Mouse (Mus musculus) testis, adult 2 months (tissue): ENCODE results near the gene Eif2b3. TPM values are rescaled to one million over a fixed set of nuclear protein-coding genes. Genes with fewer than 3 reads are reported as not detected.

Source experiments
- H3K27ac ChIP-seq: fragments of 200-500 bp; 2 replicates; pipeline ENCODE4 v1.5.1; 2012; ENCODE audit warnings: low read depth, low read length; ENCODE audit not compliant: control insufficient read depth, insufficient read depth
- H3K27me3 ChIP-seq: fragments of 200-500 bp; 2 replicates; pipeline ENCODE4 v1.6.1; 2012; ENCODE audit warnings: mild to moderate bottlenecking, low read length, moderate library complexity; ENCODE audit not compliant: control insufficient read depth, insufficient read depth
- H3K36me3 ChIP-seq: fragments of 200-500 bp; 2 replicates; pipeline ENCODE4 v1.6.1; 2012; ENCODE audit warnings: mild to moderate bottlenecking, low read length; ENCODE audit not compliant: control insufficient read depth, insufficient read depth
- H3K4me1 ChIP-seq: fragments of 200-500 bp; 2 replicates; pipeline ENCODE4 v1.6.1; 2012; ENCODE audit warnings: low read length; ENCODE audit not compliant: control insufficient read depth, insufficient read depth
- H3K4me3 ChIP-seq: fragments of 200-500 bp; 2 replicates; pipeline ENCODE4 v1.5.1; 2012; ENCODE audit warnings: low read depth, mild to moderate bottlenecking, low read length, moderate library complexity, mixed read lengths; ENCODE audit not compliant: control insufficient read depth
- CTCF ChIP-seq: fragments of 200-500 bp; IDR thresholded peaks from 2 replicates; pipeline ENCODE4 v1.5.1; 2012; ENCODE audit warnings: low read depth, mild to moderate bottlenecking, inconsistent platforms, low read length, moderate library complexity; ENCODE audit not compliant: control insufficient read depth, insufficient read depth, insufficient replicate concordance
- POLR2A ChIP-seq: fragments of 200-500 bp; IDR thresholded peaks from 2 replicates; pipeline ENCODE4 v1.6.1; 2012; ENCODE audit warnings: low read depth, mild to moderate bottlenecking, inconsistent platforms, low read length, moderate library complexity; ENCODE audit not compliant: control insufficient read depth
- polyA plus RNA-seq: library from polyadenylated mRNA; depleted of rRNA; stranded (reverse); fragments of >200 nt; gene quantifications from 2 replicates; pipeline ENCODE4 v1.2.3, GENCODE M21; 2012

Eif2b3 gene
- polyA plus RNA-seq, 1 experiment, result 6.3 TPM

- H3K27ac ChIP-seq, result no peak overlapping the region
- H3K4me3 ChIP-seq, result no peak overlapping the region
- no peaks in the 10 kb centered on the region for H3K27me3 ChIP-seq
- no peak for TF ChIP-seq CTCF
- no peak for TF ChIP-seq POLR2A
- H3K4me1 ChIP-seq, result no peaks in the 10 kb centered on the region
- H3K36me3 ChIP-seq, result no peaks in the 10 kb centered on the region
These were observed 33.4 kb downstream of the Eif2b3 start for GRCm38 (mm10) chr4:117052626-117053025.

DNA sequence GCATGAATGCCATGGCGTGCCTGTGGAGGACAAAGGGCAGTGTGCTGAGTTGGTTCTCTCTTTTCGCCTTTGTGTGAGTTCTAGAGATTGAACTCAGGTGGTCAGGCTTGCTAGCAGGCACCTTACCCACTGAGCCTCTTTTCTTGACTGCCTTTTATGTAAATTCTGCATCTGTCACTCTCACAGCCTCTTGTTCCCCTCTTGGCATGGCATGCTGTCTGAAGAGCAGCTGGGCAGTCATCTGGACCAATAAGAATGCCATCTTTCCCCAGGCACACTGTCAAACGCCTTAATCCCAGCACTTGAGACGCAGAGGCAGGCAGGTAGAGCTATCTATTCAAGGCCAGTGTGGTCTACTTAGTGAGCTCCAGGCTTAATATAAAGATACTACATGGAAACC is 34.8 kb downstream of the Eif2b3 start:
- H3K36me3 ChIP-seq, result no peaks in the 10 kb centered on the region
- no peak overlapping the region; the same call in 1 of the 2 replicates for H3K27ac ChIP-seq
- no peak for TF ChIP-seq POLR2A
- no peak for TF ChIP-seq CTCF

GRCm38 (mm10) chr4:117056102-117056501 is 36.9 kb downstream of the Eif2b3 start:
- no peaks in the 10 kb centered on the region for H3K36me3 ChIP-seq
- H3K4me1 ChIP-seq, result no peaks in the 10 kb centered on the region
- TF ChIP-seq CTCF (no peak), POLR2A (no peak)
- no peak overlapping the region for H3K27ac ChIP-seq
- H3K4me3 ChIP-seq, result no peak overlapping the region
- no peaks in the 10 kb centered on the region for H3K27me3 ChIP-seq

More for the DNA sequence above, 34.8 kb downstream of the Eif2b3 start:
- no peaks in the 10 kb centered on the region for H3K27me3 ChIP-seq
- H3K4me3 ChIP-seq, result no peak overlapping the region
- no peaks in the 10 kb centered on the region for H3K4me1 ChIP-seq

- Histone ChIP-seq H3K4me3 (no peak overlapping the region), H3K27ac (no peak overlapping the region), H3K36me3 (no peaks in the 10 kb centered on the region), H3K27me3 (no peaks in the 10 kb centered on the region), H3K4me1 (no peaks in the 10 kb centered on the region)
- TF ChIP-seq CTCF (no peak), POLR2A (no peak)
These were observed 37.3 kb downstream of the Eif2b3 start for GRCm38 (mm10) chr4:117056514-117056913.

- TF ChIP-seq POLR2A (no peak), CTCF (no peak)
- no peaks in the 10 kb centered on the region for H3K27me3 ChIP-seq
- H3K4me1 ChIP-seq, result no peaks in the 10 kb centered on the region
- H3K4me3 ChIP-seq, result no peak overlapping the region
- H3K36me3 ChIP-seq, result no peaks in the 10 kb centered on the region
- no peak overlapping the region for H3K27ac ChIP-seq
These were observed 39.3 kb downstream of the Eif2b3 start for GRCm38 (mm10) chr4:117058512-117058911.

DNA sequence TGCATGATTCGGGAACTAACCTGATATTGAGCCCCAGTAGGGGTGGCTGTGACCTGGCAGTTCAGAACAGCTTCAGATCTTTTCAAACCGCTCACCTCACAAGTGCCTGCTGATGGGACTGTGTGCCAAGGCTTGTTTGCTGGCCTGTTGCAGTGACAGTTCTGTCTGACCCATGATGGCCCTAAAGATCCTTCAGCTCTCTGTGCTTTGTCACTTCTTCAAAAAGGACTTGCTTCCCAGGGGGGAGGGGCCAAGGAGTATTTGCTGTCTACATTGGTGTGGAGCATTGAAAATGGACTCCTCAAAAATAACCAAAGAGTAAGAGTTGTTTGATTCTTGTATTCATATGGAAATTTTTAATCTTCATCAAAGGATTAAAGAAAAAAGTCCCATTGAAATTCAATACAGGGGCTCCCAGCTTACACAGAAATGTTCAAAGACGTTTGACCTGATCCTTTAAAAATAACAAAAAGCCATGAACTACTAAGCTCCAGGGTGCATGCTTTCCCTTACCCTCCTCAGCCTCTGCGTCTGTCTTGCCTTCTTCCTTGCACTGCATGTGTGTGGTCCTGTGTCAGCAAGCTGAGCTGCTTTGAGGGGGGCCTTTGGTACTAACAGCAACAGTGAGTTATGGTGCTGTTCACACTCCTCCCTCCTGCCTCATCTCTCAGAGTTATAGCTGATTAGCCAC is 43.6 kb downstream of the Eif2b3 start:
- Histone ChIP-seq H3K4me1 (no peaks in the 10 kb centered on the region), H3K27ac (no peak overlapping the region), H3K27me3 (no peaks in the 10 kb centered on the region), H3K36me3 (no peaks in the 10 kb centered on the region), H3K4me3 (no peak overlapping the region)
- TF ChIP-seq CTCF, result no peak
- TF ChIP-seq POLR2A, result no peak

- Histone ChIP-seq H3K4me1 (no peaks in the 10 kb centered on the region), H3K27me3 (no peaks in the 10 kb centered on the region), H3K36me3 (no peaks in the 10 kb centered on the region; the same call in none of the 2 replicates), H3K27ac (no peak overlapping the region), H3K4me3 (no peak overlapping the region)
- TF ChIP-seq CTCF (no peak), POLR2A (no peak)
These were observed 48.8 kb downstream of the Eif2b3 start for GRCm38 (mm10) chr4:117068035-117068434.

DNA sequence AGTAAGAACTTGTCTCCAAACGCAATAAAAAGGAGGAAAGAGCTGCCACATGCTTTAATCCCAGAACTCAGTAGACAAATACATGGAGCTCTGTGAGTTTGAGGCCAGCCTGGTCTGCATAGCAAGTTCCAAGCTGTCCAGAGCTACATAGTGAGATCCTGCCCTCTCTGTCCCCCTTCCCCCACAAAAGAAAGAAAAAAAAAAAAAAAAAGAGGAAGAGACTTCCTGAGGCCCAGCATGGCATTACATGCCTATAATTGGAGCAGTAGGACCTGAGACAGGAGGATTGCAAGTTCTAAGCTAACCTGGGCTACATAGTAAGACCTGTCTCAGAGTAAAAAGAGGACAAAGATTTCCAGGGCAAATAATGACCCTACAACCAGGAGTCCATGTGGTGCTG is 50.4 kb downstream of the Eif2b3 start:
- no peaks in the 10 kb centered on the region; the same call in none of the 2 replicates for H3K36me3 ChIP-seq
- H3K4me3 ChIP-seq, result no peak overlapping the region
- no peaks in the 10 kb centered on the region for H3K4me1 ChIP-seq
- TF ChIP-seq POLR2A (no peak), CTCF (no peak)
- H3K27me3 ChIP-seq, result no peaks in the 10 kb centered on the region
- no peak overlapping the region for H3K27ac ChIP-seq
